Mouse (Mus musculus): ENCODE measurements around the gene Mdfic. TPM values are rescaled to one million over a fixed set of nuclear protein-coding genes. Genes with fewer than 3 reads are reported as not detected.
A peak's percentile ranks its signal among the peaks of the same experiment; 100 is the strongest.

Mdfic gene
- total and polyA plus RNA-seq, 3 experiments, result 21.0 to 75.2 (median 46.4) TPM

DNA sequence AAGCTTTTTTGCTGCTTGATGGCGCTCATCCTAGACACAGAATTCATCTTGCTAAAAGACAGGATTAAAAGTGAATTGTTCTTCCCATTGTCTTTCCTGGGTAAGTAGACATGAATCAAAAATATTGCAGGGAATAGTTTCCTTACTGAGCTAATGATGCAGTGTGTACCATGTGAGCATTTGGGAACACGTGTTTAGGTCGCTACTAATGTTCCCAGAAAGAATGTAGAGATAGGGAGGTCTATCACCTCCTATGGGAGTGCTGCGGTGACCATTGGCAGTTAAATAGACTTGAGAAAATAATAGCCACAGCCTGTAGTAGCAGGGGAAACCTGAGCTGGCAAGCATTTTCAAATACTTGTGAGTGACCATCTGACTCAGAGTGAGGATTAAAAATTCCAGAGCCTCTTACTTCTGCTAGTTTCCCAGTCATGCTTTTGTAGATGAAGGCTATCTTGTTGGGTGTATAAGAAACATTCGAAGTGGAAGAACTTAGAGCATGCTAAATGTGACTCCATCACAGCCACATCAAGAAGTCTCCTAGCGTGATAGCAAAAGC, 22.2 kb downstream of the Mdfic start:
- DNase-seq, result no peak

DNA sequence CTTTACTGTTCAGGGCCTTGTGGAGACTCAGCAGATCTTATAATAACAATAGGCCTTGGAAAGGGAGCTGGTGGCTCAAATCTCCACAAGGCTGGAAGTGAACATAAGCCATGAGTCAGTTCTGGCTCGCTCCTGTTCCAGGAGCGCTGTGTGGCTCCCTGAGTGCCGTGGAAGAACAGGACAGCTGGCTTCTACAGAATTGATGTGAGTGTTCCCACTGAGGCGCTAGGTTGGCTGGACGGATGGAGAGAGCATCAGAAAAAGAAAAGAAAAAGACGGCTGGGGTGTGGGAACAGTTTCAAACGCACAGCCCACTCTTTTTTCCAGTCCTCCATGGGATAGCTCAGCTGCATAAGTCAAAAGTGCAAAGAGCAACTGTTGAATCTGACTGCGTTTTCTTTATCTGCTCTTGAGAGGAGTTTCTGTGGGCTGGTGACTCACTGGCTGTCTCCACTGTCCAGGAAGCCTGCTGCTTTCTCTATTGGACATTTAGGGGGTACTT, 22.9 kb downstream of the Mdfic start:
- DNase-seq, result peak; percentile 68

DNA sequence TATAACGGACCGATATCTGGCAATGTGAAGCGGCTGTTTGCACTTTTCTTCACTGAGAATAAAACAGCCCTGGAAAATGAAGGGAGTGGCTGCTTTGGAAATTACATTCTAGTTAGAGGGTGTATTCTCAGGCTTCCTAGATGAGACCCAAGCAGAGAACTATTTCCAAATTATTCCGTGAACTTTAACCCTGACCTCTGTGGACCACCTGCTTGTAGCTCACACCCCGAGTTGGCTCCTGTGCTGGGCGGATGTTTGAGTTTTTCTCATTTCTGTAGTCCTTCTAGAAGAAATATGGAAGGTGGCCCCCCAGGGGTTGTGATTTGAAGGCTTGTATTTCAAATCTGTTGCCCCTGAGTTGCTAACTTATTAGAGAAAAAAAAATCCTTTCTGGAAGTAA, 23.3 kb downstream of the Mdfic start:
- no peak for DNase-seq

DNA sequence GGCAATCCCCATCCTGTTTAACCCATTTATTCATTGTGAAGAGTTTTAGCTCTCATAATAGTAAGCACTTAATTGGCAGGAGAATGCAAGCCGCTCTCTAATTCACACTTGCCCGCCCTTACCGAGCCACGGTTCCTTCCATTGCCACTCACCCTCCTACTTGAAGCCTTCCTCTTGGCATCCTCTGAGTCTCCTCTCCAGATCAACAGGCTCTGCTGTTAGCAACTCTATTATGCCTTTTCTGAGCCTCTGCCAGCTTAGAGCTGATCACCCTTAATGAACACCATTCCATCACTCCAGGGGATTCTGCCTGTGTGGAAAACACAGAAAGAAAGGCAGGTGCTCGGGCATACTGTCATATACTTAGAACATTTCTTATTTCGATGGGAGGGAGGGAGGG, 24.9 kb downstream of the Mdfic start:
- DNase-seq, result no peak

DNA sequence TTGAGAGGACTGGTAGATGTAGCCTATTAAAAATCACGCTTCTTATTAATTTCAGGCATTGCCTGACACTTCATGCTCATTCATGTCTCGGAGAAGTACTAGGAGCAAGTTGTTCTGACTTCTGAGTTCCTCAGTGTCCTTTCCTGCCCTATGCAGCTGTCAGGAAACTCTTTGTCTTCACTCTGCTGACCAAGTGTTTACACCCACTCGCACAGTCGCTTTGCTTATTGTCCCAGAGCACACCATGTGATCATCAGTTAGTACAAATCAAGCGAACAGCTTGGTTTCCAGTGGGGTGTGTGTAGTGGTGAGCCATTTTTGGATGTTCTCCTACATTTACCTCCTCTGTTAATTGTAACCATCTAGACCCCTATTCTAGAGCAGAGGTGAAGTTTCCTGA, 25.4 kb downstream of the Mdfic start:
- no peak for DNase-seq

DNA sequence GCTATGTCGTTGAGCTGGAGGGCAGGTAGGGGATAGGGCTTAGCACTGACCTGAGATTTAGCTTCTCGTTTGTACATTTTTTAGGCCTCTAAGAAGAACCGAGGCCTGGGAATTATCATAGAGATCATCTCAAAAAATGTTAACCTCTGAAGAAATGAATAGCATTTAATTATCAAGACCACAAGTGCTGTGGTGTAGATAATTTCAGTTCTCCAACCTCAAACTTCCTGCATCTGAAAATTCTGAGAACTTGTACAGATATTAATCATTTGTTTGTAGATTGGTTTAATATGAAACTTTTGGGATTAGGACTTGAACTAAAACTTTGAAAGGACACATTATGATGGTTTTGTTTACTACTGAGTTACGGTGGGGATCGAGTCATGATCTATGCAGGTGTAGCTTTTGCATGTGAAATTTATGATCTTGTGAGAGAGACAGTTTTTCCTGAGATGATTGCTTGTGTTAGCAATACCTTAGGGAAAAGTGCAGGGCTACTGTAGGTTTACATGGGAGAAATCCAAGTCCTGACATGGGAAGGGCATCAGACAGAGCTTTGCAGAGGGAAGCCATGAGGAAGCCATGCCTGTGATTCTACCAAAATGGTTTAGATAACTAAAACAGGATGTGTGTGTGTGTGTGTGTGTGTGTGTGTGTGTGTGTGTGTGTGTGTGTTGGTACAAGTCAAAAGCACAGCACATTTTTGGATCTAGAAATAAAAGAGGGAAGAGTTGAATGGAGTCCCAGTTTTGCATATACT, 27.1 kb downstream of the Mdfic start:
- DNase-seq, result no peak

DNA sequence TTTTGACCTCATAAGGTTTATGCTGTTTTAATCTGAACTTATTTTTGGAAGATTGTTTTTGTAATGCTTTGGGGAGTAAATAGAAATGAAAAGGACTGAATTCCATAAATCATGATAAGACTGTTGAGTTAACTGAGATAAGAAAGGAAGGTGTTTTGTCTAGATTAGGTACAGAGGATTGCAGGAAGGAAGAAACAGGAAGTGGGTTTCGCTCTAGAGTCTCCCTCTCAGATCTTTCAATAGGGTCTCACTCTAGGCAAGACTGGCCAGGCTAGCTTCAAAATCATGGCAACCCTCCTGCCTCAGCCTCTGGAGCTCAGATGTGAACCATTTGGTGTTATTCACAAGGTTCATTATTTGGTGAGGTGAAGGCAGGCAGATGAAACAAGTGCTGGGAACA, 27.8 kb downstream of the Mdfic start:
- DNase-seq, result no peak

DNA sequence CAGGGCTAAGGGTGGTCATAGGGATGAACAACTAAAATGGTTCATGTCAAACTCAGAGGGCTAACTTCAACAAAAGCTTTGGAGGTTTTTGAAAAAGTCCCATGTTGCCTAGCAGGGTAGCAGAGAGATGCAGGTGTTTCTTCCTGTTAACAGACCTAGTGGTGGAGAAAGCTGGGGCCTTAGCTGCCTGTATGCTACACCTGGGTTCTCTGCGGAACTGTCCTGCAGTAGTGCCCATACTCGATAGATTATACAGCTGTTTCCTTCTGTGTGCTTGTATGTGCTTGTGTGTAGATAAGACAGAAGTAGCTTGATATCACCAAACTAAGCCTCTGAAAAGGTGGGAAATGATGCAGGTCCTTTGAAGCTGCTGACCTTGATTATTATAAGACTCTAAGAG, 28.5 kb downstream of the Mdfic start:
- no peak for DNase-seq

DNA sequence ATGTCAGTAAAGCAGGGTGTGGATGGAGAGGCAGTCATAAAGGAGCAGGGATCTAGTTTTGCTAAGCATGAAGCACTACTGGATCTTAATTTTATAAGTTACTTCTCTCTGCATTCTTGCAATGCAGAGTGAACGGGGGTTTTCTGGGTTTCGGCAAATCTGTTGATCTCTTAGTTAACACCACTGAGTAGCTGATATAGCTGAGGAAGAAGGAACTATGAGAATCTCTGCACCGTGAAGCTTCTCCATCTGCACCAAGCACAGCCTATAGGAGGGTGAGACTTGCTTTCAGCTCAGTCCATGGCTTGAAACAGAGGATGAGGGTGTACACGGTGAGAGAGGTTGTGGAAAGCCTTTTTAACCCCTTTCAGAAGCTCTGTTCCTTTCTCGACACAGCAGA, 29.6 kb downstream of the Mdfic start:
- DNase-seq, result no peak

DNA sequence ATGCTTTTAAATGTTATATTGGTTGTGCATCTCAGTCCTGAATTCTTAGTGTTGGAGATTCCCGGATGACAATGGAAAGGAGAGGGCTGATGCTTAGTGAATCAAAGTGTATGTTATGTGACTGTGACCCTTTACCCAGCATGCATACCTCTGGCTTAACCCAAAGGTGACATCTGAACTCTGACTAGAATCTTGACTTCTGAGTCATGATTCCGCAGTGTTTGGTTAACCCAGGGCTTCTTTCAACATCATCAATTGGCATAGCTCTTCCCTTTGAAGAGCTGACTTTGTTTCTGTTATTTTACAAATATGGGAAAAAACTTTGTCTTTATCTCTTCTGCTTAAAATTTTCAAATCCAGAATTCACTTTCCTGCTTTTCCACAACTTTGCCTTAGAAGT, 30.9 kb downstream of the Mdfic start:
- DNase-seq, result no peak

DNA sequence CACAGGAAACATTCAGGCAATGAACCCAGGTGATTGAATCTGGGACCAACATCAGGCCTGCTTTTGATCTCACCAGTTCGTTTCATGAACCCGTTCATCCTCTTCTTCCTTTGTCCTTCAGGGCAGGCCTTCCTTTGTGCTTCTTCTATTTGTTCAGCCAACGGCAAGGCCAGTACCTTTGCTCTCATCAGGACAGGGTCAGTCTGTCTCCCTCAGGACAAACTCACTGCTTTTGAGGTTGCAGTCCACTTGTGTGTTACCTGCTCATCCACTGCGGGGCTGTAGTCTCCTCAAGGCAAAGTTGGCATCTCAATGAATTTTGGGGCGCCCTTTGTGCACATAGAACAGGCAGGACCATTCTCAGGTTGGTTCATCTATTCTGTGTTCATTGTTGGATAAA, 31.7 kb downstream of the Mdfic start:
- DNase-seq, result no peak

DNA sequence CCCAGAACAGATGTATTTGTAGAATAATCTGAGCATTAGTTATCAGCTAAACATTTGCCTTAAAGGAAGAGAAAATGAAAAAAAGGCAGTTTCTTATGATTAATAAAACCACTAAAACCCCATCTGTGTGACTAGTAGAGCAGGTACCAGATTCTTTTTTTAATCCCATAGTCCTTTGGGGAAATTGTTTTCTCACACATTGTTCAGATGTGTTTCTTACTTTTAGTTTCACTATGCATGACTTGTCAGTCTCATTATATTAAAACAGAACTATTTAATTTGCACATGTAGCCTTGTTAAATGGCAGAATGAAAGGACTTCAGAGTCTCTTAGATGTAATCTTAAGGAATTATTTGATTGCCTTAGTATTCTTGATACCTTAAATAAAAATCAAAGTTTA, 32.7 kb downstream of the Mdfic start:
- no peak for DNase-seq

DNA sequence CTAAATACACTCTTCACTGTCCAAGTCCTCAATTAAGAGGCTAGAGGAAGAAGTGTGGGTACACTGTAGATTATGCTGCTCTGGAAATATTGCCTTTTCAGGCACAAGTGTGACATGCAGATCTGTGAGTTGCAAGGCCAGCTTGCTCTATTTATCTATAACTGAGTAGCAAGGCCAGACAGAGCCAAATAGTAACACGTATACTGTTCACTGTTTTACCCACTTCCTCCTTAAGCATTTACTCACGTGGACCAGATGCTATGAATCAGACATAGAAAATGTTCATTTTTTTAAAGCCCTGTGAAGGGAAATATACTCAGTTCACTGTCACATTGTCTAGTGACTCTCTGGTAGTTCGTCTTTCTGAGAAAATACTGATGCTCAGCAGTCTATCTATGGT, 37.9 kb downstream of the Mdfic start:
- DNase-seq, result no peak

DNA sequence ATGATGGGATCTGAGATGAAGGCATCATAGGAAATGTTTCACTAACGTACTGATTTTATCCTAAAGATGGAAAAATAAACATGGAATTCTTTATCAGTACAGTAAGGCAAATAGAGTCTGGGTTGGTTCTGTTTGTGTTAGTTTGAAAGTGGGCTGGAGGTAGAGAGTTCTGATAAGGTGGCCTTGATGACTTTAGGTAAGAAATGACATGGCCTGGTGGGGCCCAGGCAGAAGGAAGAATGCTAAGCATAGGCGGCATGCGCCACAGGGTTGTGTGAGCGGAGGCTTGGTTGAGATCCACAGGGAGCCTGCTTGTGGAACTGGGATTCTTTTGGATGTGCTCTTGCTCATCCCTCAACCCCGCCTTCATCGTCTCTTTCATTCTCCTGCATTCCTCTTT, 40.3 kb downstream of the Mdfic start:
- DNase-seq, result no peak

DNA sequence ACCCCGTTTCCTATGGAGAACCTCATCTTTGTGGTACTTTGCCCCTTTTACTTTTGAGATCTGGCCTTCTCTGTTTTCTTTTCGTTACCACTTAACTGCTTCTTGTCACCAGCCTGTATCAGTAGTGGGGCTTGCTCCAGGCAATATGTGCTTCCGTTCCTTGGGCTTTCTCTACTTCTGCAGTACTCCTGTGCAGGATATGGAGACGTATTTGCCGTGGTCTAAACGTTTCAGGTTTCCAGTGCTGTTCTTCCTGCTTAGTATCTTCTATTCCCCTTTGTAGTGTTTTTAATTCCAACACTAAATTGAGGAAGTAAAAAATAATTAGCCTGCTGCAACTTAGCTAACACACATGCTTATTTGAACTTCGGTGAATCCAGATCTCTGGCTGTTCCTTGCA, 43.6 kb downstream of the Mdfic start:
- no peak for DNase-seq

DNA sequence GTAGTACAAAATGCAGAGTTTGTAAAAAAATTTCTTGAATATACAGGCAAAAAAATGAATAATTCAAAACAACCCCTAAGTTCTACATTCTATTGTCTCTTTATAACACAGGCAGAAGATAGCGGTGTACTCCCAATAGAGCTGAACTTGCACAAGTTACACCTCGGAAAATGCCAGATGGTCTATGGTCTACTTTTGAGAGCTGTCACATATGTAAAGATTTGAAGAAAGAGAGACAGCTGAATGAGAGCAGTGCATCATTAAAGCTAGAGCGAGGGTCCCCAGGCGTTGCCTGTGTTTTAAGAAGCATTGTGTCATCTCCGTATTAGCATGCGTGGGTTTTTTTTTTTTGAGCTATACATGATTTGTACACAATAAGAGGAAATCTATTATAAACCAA, 47.0 kb downstream of the Mdfic start:
- no peak for DNase-seq

DNA sequence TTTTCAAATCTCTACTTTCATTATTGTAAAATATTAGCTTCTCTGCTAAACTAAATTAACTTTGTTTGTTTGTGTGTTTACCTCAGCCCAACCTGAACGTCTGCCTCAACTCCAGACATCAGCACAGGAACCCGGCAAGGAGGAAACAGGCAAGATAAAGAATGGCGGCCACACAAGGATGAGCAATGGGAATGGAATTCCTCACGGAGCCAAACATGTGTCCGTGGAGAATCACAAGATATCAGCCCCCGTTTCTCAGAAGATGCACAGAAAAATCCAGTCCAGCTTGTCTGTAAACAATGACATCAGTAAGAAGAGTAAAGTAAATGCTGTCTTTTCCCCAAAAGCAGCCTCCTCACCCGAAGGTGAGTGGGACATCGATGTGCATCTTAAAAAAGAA, 49.7 kb downstream of the Mdfic start:
- peak; percentile 24 for DNase-seq

DNA sequence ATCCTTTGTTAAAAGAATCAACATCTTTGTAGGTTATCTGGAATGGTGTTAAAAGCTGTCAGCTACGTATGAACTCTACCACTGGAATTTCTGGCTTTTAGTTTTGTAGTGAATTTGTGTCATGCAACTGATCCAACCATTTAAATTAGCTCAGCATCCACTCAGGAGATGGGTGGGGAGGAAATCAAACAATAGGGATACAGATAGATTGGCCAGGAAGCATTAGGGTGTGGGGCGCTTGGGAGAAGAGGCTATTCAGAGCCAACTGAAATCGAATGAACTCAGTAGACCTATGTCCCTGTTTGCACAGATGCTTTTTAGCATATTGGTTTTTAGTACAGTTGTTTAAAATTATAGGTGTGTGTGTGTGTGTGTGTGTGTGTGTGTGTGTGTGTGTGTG, 56.6 kb downstream of the Mdfic start:
- DNase-seq, result no peak

DNA sequence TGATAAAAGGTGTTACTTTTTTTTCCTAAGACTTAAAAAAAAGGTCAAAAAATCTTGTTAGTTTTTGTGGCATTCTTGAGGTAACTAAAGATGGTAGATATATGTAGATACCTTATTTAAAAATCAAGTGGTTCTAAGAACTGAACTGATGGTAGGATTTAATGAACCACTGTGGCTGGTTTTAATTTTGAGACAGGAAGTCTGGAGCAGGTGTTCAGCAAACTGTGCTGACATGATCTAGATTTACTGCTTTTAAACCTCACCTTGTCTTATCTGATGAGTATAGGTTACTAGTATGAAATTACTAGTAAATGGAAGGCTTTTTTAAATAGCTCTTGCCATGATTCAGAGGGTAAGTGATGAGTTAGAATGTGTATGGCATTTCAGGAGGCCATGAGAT, 59.7 kb downstream of the Mdfic start:
- no peak for DNase-seq

DNA sequence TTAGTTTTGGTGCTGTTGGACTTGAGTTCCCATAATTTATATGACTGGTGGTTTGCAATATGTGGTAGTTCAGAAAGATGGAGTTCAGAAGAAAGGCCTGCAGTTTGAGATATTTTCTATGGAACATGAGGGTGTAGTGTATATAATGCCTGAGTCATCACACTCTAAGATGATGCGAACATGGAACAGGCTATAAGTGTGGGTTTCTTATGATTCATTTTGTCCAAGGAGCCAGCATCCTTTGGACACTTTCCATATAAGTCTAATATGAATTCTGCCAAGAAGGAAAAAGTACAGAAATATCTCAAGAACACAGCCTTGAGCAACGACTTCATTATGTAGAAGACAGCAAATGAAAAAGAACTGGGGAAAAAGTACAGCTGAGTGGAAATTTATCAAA, 60.2 kb downstream of the Mdfic start:
- no peak for DNase-seq

DNA sequence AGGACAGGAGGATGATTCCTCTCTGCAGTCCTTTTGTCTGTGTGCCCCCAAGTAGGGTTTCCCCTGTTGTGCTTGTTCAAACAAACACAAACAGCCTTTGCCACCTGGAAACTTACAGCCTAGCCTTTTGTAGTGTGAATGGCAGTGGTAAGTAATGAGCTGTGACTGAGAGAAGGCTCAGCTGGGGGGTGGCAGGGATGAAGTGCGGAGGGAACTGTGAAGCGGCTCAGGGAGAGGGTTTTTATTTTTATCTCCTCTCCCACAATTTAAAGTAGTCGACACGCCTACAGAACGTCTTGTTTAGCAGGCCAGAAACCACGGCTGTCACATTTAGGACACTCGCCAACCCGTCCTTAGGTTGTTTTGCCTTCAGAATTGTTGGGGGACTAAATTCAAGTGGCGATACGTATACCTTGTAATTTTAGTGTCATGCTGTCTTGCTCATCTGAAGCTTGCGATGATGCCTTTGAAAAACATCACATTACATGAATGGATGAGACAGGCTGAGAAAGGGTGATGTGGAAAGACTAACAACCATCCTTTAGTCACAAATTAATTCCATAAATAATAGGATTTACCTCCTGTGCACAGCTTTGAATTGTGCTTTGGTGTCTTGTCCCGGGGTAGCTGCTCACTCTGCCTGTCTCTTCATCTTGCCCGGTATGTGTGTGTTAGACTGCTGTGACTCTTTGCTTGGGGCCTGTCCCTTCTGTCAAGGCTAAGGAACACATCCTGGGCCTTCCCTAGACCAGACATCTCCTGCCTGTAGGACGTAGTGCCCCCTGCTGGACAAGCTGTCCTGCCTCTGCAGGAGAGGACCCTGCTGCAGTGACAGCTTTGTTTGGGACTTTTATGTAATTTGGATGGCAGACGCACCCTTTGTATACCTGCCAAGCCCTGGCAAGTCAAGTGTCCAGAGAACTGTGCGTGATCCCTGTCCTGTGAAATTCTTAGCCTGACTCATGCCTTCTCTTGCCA, 69.4 kb downstream of the Mdfic start:
- DNase-seq, result peak; percentile 84

DNA sequence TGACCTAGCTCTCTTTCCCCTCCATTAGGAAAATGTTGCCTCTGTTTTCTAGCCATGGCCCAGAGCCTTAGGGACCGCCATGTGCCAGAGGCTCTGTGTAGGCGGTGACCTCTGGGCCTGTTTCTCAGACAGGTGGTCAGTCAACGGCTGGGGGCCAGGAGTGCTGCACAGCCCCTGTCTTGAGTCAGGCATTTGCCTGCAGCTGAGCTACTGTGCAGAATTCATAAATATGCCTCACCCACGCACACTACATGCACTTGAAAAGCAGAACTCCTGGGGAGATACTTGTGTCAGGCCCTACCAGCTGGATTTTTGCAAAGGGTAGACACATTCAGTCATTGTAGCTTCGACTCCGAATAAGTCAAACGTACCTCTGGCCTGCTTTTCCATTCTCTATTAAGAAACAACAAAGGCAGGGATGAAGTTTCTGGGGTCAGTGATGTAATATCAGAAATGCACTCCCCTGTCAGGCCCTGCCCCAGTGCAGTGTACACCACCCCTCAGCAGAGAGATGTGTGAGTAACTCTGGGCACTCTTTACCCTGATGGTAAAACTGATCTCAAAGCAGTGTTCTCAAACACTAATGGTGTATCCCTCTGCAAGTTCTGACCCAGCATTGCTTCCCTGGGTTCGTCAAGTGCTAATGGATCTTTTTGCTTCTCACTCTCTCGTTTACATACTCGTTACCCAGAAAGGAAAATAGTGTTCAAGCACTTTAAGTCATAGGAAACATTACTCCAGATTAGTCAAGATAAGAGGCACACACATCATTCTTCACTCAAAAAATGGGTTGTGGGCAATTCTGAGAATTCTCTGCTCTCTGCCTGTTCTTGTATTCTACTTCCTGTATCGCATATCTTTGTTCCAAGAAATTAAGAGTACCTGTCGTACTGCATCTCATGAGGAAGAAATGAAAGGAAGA, 72.5 kb downstream of the Mdfic start:
- peak; percentile 49 for DNase-seq
